Mouse (Mus musculus) limb, embryonic 13.5 days (tissue): ENCODE data around the gene Slc37a1. TPM values are rescaled to one million over a fixed set of nuclear protein-coding genes. Genes with fewer than 3 reads are reported as not detected.

Experiments
- ATAC-seq: fragments of 200-750 bp; cut with Nextera tagmentation; 2 replicates; pipeline ENCODE4 v1.8.0; 2017; ENCODE audit warnings: low read depth, moderate number of reproducible peaks, moderate TSS enrichment; ENCODE audit not compliant: low FRiP score
- H3K27ac ChIP-seq: fragments of 300-500 bp; sonication (generic); 2 replicates; pipeline ENCODE4 v1.5.1; 2015; ENCODE audit warnings: inconsistent platforms, mild to moderate bottlenecking, moderate library complexity
- H3K27me3 ChIP-seq: fragments of 300-500 bp; sonication (generic); 2 replicates; pipeline ENCODE4 v1.6.1; 2015; ENCODE audit warnings: mild to moderate bottlenecking, inconsistent platforms
- H3K36me3 ChIP-seq: fragments of 300-500 bp; sonication (generic); 2 replicates; pipeline ENCODE4 v1.6.1; 2015; ENCODE audit warnings: inconsistent platforms, mild to moderate bottlenecking, moderate library complexity
- H3K4me1 ChIP-seq: fragments of 300-500 bp; sonication (generic); 2 replicates; pipeline ENCODE4 v1.6.1; 2015; ENCODE audit warnings: inconsistent platforms
- H3K4me2 ChIP-seq: fragments of 300-500 bp; sonication (generic); replicated peaks from 2 replicates; pipeline ENCODE4 v1.6.1; 2015; ENCODE audit warnings: inconsistent platforms, mild to moderate bottlenecking, moderate library complexity
- H3K4me3 ChIP-seq: fragments of 300-500 bp; sonication (generic); 2 replicates; pipeline ENCODE4 v1.5.1; 2015; ENCODE audit warnings: moderate library complexity, mild to moderate bottlenecking, inconsistent platforms
- H3K9ac ChIP-seq: fragments of 300-500 bp; sonication (generic); 2 replicates; pipeline ENCODE4 v1.6.1; 2015; ENCODE audit warnings: mild to moderate bottlenecking, inconsistent platforms
- H3K9me3 ChIP-seq: fragments of 300-500 bp; sonication (generic); 2 replicates; pipeline ENCODE4 v1.6.1; 2016; ENCODE audit warnings: inconsistent platforms
- WGBS: fragments of 180-500 bp; shearing (Covaris S2); methylation state at CpG from one replicate; pipeline ENCODE4 v1.1.7; 2015; 5-methylcytosine and 5-hydroxymethylcytosine counted together
- polyA plus RNA-seq: library from polyadenylated mRNA; unstranded; fragments of >200 nt; fragmentation: Nextera tagmentation; extraction: Ambion mirVana; gene quantifications from 2 replicates; pipeline ENCODE4 v1.2.1, GENCODE M21; 2015

Slc37a1 gene
- polyA plus RNA-seq, 1 experiment from 2014 or later: 1.3 TPM

GRCm38 (mm10) chr17:31326220-31326852 is 39.7 kb downstream of the Slc37a1 start:
- H3K27ac ChIP-seq: no peak overlapping the region
- no peak overlapping the region for H3K4me3 ChIP-seq
- H3K4me1 ChIP-seq: 0 out of 2 replicates have a peak, but pooled peaks cover 4% of the 10 kb centered on the region
- H3K9ac ChIP-seq: no peak overlapping the region
- H3K9me3 ChIP-seq: no peaks in the 10 kb centered on the region
- WGBS: 36% methylated on average over 9 of the region's 9 CpGs
- H3K4me2 ChIP-seq: no peak overlapping the region
- H3K27me3 ChIP-seq: no peaks in the 10 kb centered on the region
- H3K36me3 ChIP-seq: no peaks in the 10 kb centered on the region
- ATAC-seq: no peak

GRCm38 (mm10) chr17:31328466-31328865 is 41.9 kb downstream of the Slc37a1 start:
- 72% methylated on average over 4 of the region's 4 CpGs for WGBS

GRCm38 (mm10) chr17:31330622-31331021 is 44.0 kb downstream of the Slc37a1 start:
- Histone ChIP-seq H3K9me3 (no peaks in the 10 kb centered on the region; the same call in 1 of the 2 replicates), H3K4me1 (0 out of 2 replicates have a peak, but pooled peaks cover 2% of the 10 kb centered on the region), H3K9ac (no peak overlapping the region), H3K4me3 (no peak overlapping the region), H3K27me3 (no peaks in the 10 kb centered on the region), H3K4me2 (no peak overlapping the region), H3K27ac (no peak overlapping the region), H3K36me3 (no peaks in the 10 kb centered on the region)
- ATAC-seq: no peak
- 42% methylated on average over 4 of the region's 4 CpGs for WGBS

More at GRCm38 (mm10) chr17:31328466-31328865, 41.9 kb downstream of the Slc37a1 start:
- H3K9me3 ChIP-seq: no peaks in the 10 kb centered on the region; the same call in 1 of the 2 replicates
- no peaks in the 10 kb centered on the region for H3K27me3 ChIP-seq
- H3K4me3 ChIP-seq: no peak overlapping the region
- H3K9ac ChIP-seq: no peak overlapping the region
- ATAC-seq: no peak
- H3K36me3 ChIP-seq: no peaks in the 10 kb centered on the region
- no peak overlapping the region for H3K27ac ChIP-seq
- 0 out of 2 replicates have a peak, but pooled peaks cover 4% of the 10 kb centered on the region for H3K4me1 ChIP-seq
- no peak overlapping the region for H3K4me2 ChIP-seq

- Histone ChIP-seq H3K9me3 (no peaks in the 10 kb centered on the region; the same call in 1 of the 2 replicates), H3K36me3 (no peaks in the 10 kb centered on the region), H3K4me3 (no peak overlapping the region), H3K4me1 (no peaks in the 10 kb centered on the region), H3K27ac (no peak overlapping the region), H3K4me2 (no peak overlapping the region), H3K9ac (no peak overlapping the region), H3K27me3 (no peaks in the 10 kb centered on the region)
- ATAC-seq: no peak
- WGBS: 85% methylated on average over 6 of the region's 6 CpGs
Measured at GRCm38 (mm10) chr17:31331273-31331672, 44.7 kb downstream of the Slc37a1 start.

- H3K27me3 ChIP-seq: no peaks in the 10 kb centered on the region
- no peak overlapping the region for H3K4me2 ChIP-seq
- H3K36me3 ChIP-seq: no peaks in the 10 kb centered on the region
- no peak overlapping the region for H3K4me3 ChIP-seq
- no peak overlapping the region for H3K9ac ChIP-seq
- ATAC-seq: no peak
- no peak overlapping the region for H3K27ac ChIP-seq
- no peaks in the 10 kb centered on the region for H3K4me1 ChIP-seq
- 67% methylated on average over 3 of the region's 3 CpGs for WGBS
- no peaks in the 10 kb centered on the region; the same call in 1 of the 2 replicates for H3K9me3 ChIP-seq
Measured at GRCm38 (mm10) chr17:31331920-31332319, 45.3 kb downstream of the Slc37a1 start.

GRCm38 (mm10) chr17:31332333-31332732 is 45.7 kb downstream of the Slc37a1 start:
- Histone ChIP-seq H3K9ac (no peak overlapping the region), H3K4me1 (no peaks in the 10 kb centered on the region), H3K27ac (no peak overlapping the region), H3K9me3 (no peaks in the 10 kb centered on the region; the same call in 1 of the 2 replicates), H3K4me2 (no peak overlapping the region), H3K36me3 (no peaks in the 10 kb centered on the region), H3K27me3 (no peaks in the 10 kb centered on the region), H3K4me3 (no peak overlapping the region)
- no peak for ATAC-seq
- 28% methylated on average over 1 of the region's 1 CpGs for WGBS

GRCm38 (mm10) chr17:31334509-31335260 is 48.1 kb downstream of the Slc37a1 start:
- no peak for ATAC-seq
- H3K27ac ChIP-seq: no peak overlapping the region
- H3K4me2 ChIP-seq: no peak overlapping the region
- no peaks in the 10 kb centered on the region for H3K27me3 ChIP-seq
- H3K9ac ChIP-seq: no peak overlapping the region
- H3K36me3 ChIP-seq: no peaks in the 10 kb centered on the region
- WGBS: 87% methylated on average over 11 of the region's 11 CpGs
- H3K4me1 ChIP-seq: no peaks in the 10 kb centered on the region
- H3K4me3 ChIP-seq: no peak overlapping the region
- no peaks in the 10 kb centered on the region; the same call in 1 of the 2 replicates for H3K9me3 ChIP-seq

- no peak for ATAC-seq
- H3K27ac ChIP-seq: no peak overlapping the region
- no peaks in the 10 kb centered on the region for H3K27me3 ChIP-seq
- no peak overlapping the region for H3K4me3 ChIP-seq
- WGBS: 84% methylated on average over 22 of the region's 22 CpGs
- H3K9ac ChIP-seq: no peak overlapping the region
- H3K4me1 ChIP-seq: no peaks in the 10 kb centered on the region
- H3K4me2 ChIP-seq: no peak overlapping the region
- H3K9me3 ChIP-seq: no peaks in the 10 kb centered on the region; the same call in 1 of the 2 replicates
- no peaks in the 10 kb centered on the region for H3K36me3 ChIP-seq
Measured at GRCm38 (mm10) chr17:31335344-31336080, 48.9 kb downstream of the Slc37a1 start.

- H3K4me3 ChIP-seq: no peak overlapping the region
- ATAC-seq: no peak
- H3K27me3 ChIP-seq: no peaks in the 10 kb centered on the region
- no peak overlapping the region for H3K27ac ChIP-seq
- H3K36me3 ChIP-seq: no peaks in the 10 kb centered on the region
- no peak overlapping the region for H3K9ac ChIP-seq
- no peaks in the 10 kb centered on the region for H3K4me1 ChIP-seq
- H3K4me2 ChIP-seq: no peak overlapping the region
- no peaks in the 10 kb centered on the region for H3K9me3 ChIP-seq
- 76% methylated on average over 2 of the region's 2 CpGs for WGBS
Measured at GRCm38 (mm10) chr17:31339769-31340168, 53.2 kb downstream of the Slc37a1 start.

GRCm38 (mm10) chr17:31342191-31342590 is 55.6 kb downstream of the Slc37a1 start:
- WGBS: 65% methylated on average over 6 of the region's 6 CpGs
- Histone ChIP-seq H3K9ac (no peak overlapping the region), H3K4me1 (no peaks in the 10 kb centered on the region), H3K27ac (no peak overlapping the region), H3K9me3 (no peaks in the 10 kb centered on the region), H3K4me3 (no peak overlapping the region), H3K27me3 (no peaks in the 10 kb centered on the region), H3K4me2 (no peak overlapping the region), H3K36me3 (no peaks in the 10 kb centered on the region)
- ATAC-seq: no peak

- no peak for ATAC-seq
- WGBS: 46% methylated on average over 5 of the region's 5 CpGs
- no peaks in the 10 kb centered on the region for H3K36me3 ChIP-seq
- no peak overlapping the region for H3K9ac ChIP-seq
- no peaks in the 10 kb centered on the region for H3K4me1 ChIP-seq
- no peaks in the 10 kb centered on the region for H3K27me3 ChIP-seq
- H3K4me3 ChIP-seq: no peak overlapping the region
- H3K9me3 ChIP-seq: no peaks in the 10 kb centered on the region
- no peak overlapping the region for H3K27ac ChIP-seq
- no peak overlapping the region for H3K4me2 ChIP-seq
Measured at GRCm38 (mm10) chr17:31344172-31344801, 57.7 kb downstream of the Slc37a1 start.
